In genomic region chr11:120423569-120424295, GRCm38 (mm10) we compare ENCODE assay signal across 8 mouse cellular contexts. TPM values are rescaled to one million over a fixed set of nuclear protein-coding genes. Genes with fewer than 3 reads are reported as not detected.
DNase-seq lines count a peak whose midpoint lies in the region; ATAC-seq and TF ChIP-seq lines count a peak whose summit lies in the region.

No protein-coding gene starts in this region.

- peak; percentile 86 for DNase-seq in midbrain, embryonic 14.5 days
- peak; percentile 12 for DNase-seq in brain, embryonic 18.5 days (ENCODE audit: low read depth, low spot score)
- peak; percentile 37 to 64 for DNase-seq in frontal cortex, postnatal 36 days (ENCODE audit: low spot score in 2 of 2)
- DNase-seq in left cerebral cortex, postnatal 14 days (ENCODE audit: low spot score in 2 of 2) = peak; percentile 59 to 74
- peak; percentile 47 for DNase-seq in ovary, adult 18-20 months (ENCODE audit: low spot score)
- DNase-seq in thymus, postnatal 0 days (ENCODE audit: low spot score) = peak; percentile 61

- no peaks in the 10 kb centered on the region for H3K4me1 ChIP-seq in midbrain, embryonic 14.5 days (ENCODE audit: control insufficient read depth, insufficient read depth, low read length)
- H3K4me1 ChIP-seq in midbrain, embryonic 16.5 days (ENCODE audit: control insufficient read depth, insufficient read depth, low read length) = no peaks in the 10 kb centered on the region
- no peaks in the 10 kb centered on the region for H3K4me1 ChIP-seq in intestine, postnatal 0 days (replicated peaks; ENCODE audit: control insufficient read depth, insufficient read depth, low read length)

- H3K4me2 ChIP-seq in midbrain, embryonic 14.5 days (ENCODE audit: low read length) = no peak overlapping the region
- no peak overlapping the region for H3K4me2 ChIP-seq in midbrain, embryonic 16.5 days (ENCODE audit: low read length)
- H3K4me2 ChIP-seq in intestine, postnatal 0 days (replicated peaks; ENCODE audit: low read depth) = no peak overlapping the region

- 70% methylated on average over 9 of the region's 9 CpGs for WGBS in midbrain, embryonic 14.5 days
- WGBS in midbrain, embryonic 16.5 days = 67% methylated on average over 9 of the region's 9 CpGs
- WGBS in intestine, postnatal 0 days = 65% methylated on average over 9 of the region's 9 CpGs

- no peak overlapping the region for H3K4me3 ChIP-seq in midbrain, embryonic 14.5 days (replicated peaks; ENCODE audit: low read depth, low read length)
- no peak overlapping the region for H3K4me3 ChIP-seq in midbrain, embryonic 16.5 days (ENCODE audit: low read depth, low read length)
- no peak overlapping the region for H3K4me3 ChIP-seq in intestine, postnatal 0 days (ENCODE audit: low read depth, low read length)

- no peaks in the 10 kb centered on the region for H3K9me3 ChIP-seq in midbrain, embryonic 14.5 days (ENCODE audit: control insufficient read depth, low read length)
- H3K9me3 ChIP-seq in midbrain, embryonic 16.5 days (replicated peaks; ENCODE audit: control insufficient read depth, low read length, poor library complexity, severe bottlenecking) = no peaks in the 10 kb centered on the region
- no peaks in the 10 kb centered on the region for H3K9me3 ChIP-seq in intestine, postnatal 0 days (ENCODE audit: control insufficient read depth)

- H3K27ac ChIP-seq in midbrain, embryonic 14.5 days (replicated peaks; ENCODE audit: low read depth, low read length) = no peak overlapping the region
- no peak overlapping the region for H3K27ac ChIP-seq in midbrain, embryonic 16.5 days (ENCODE audit: low read length)
- no peak overlapping the region for H3K27ac ChIP-seq in intestine, postnatal 0 days (ENCODE audit: low read depth, low read length)

- intact Hi-C loops in left cerebral cortex, postnatal 14 days (cut with DNase I) = no loop called here

- H3K36me3 ChIP-seq in midbrain, embryonic 14.5 days (ENCODE audit: control insufficient read depth, insufficient read depth, low read length) = peaks cover 88% of the 10 kb centered on the region
- peaks cover 34% of the 10 kb centered on the region for H3K36me3 ChIP-seq in midbrain, embryonic 16.5 days (ENCODE audit: control insufficient read depth, insufficient read depth, low read length)
- H3K36me3 ChIP-seq in intestine, postnatal 0 days (ENCODE audit: control insufficient read depth, insufficient read depth) = peaks cover 82% of the 10 kb centered on the region

- H3K27me3 ChIP-seq in midbrain, embryonic 14.5 days (ENCODE audit: control insufficient read depth, insufficient read depth, low read length) = no peaks in the 10 kb centered on the region
- no peaks in the 10 kb centered on the region for H3K27me3 ChIP-seq in midbrain, embryonic 16.5 days (ENCODE audit: control insufficient read depth, insufficient read depth, low read depth, low read length)
- H3K27me3 ChIP-seq in intestine, postnatal 0 days (replicated peaks; ENCODE audit: control insufficient read depth, insufficient read depth, low read length) = no peaks in the 10 kb centered on the region

- no peak for ATAC-seq in midbrain, embryonic 14.5 days (ENCODE audit: low FRiP score, low TSS enrichment)
- ATAC-seq in midbrain, embryonic 16.5 days = no peak
- ATAC-seq in intestine, postnatal 0 days = no peak

- peak; percentile 81 for TF ChIP-seq CTCF in intestine, postnatal 0 days (IDR thresholded peaks at IDR 0.05; ENCODE audit: low read depth)

- H3K9ac ChIP-seq in midbrain, embryonic 14.5 days (replicated peaks; ENCODE audit: low read length) = no peak overlapping the region
- no peak overlapping the region for H3K9ac ChIP-seq in midbrain, embryonic 16.5 days (ENCODE audit: low read depth, low read length)
- H3K9ac ChIP-seq in intestine, postnatal 0 days (ENCODE audit: low read depth, low read length) = no peak overlapping the region

RNA-seq across cellular contexts. Expression of gene Nploc4, which starts 13.8 kb away (rescaled TPM):
- polyA plus RNA-seq in midbrain, embryonic 14.5 days (2014; fragmentation: Nextera tagmentation; extraction: Ambion mirVana) = 32.2 and 41.3 TPM in 2 replicates
- polyA plus RNA-seq in midbrain, embryonic 16.5 days (2015; fragmentation: Nextera tagmentation; extraction: Ambion mirVana) = 28.7 and 30.4 TPM in 2 replicates
- polyA plus RNA-seq in intestine, postnatal 0 days (2015; fragmentation: Nextera tagmentation; extraction: Ambion mirVana) = 15.6 and 16.3 TPM in 2 replicates
- 10 to 100 TPM; 67.8 to 71.3 TPM for total RNA-seq in left cerebral cortex, postnatal 14 days (2021)
- 24.8 and 29.3 TPM in 2 replicates for polyA plus RNA-seq in thymus, postnatal 0 days (2015; fragmentation: Nextera tagmentation; extraction: Ambion mirVana)

RNA-seq across cellular contexts. Expression of gene Tspan10, which starts 18.7 kb away (rescaled TPM):
- polyA plus RNA-seq in midbrain, embryonic 14.5 days (2014; fragmentation: Nextera tagmentation; extraction: Ambion mirVana) = not detected in 2 replicates
- polyA plus RNA-seq in midbrain, embryonic 16.5 days (2015; fragmentation: Nextera tagmentation; extraction: Ambion mirVana) = not detected in 2 replicates
- polyA plus RNA-seq in intestine, postnatal 0 days (2015; fragmentation: Nextera tagmentation; extraction: Ambion mirVana) = not detected in 2 replicates
- total RNA-seq in left cerebral cortex, postnatal 14 days (2021) = 1 to 10 TPM in 1 of 2 experiments, not detected in 1; 3.6 TPM
- polyA plus RNA-seq in thymus, postnatal 0 days (2015; fragmentation: Nextera tagmentation; extraction: Ambion mirVana) = 1.2 TPM in 2 replicates

RNA-seq across cellular contexts. Expression of gene Pde6g, which starts 29.6 kb away (rescaled TPM):
- polyA plus RNA-seq in midbrain, embryonic 14.5 days (2014; fragmentation: Nextera tagmentation; extraction: Ambion mirVana) = 0.32 TPM in 1 of 2 replicates, not detected in the other
- 0.34 and 0.36 TPM in 2 replicates for polyA plus RNA-seq in midbrain, embryonic 16.5 days (2015; fragmentation: Nextera tagmentation; extraction: Ambion mirVana)
- polyA plus RNA-seq in intestine, postnatal 0 days (2015; fragmentation: Nextera tagmentation; extraction: Ambion mirVana) = 0.22 TPM in 1 of 2 replicates, not detected in the other
- total RNA-seq in left cerebral cortex, postnatal 14 days (2021) = under 1 TPM; 0.40 TPM
- 0.14 TPM in 1 of 2 replicates, not detected in the other for polyA plus RNA-seq in thymus, postnatal 0 days (2015; fragmentation: Nextera tagmentation; extraction: Ambion mirVana)

RNA-seq across cellular contexts. Expression of gene Oxld1, which starts 34.1 kb away (rescaled TPM):
- 11.2 and 12.5 TPM in 2 replicates for polyA plus RNA-seq in midbrain, embryonic 14.5 days (2014; fragmentation: Nextera tagmentation; extraction: Ambion mirVana)
- 10.9 and 11.7 TPM in 2 replicates for polyA plus RNA-seq in midbrain, embryonic 16.5 days (2015; fragmentation: Nextera tagmentation; extraction: Ambion mirVana)
- polyA plus RNA-seq in intestine, postnatal 0 days (2015; fragmentation: Nextera tagmentation; extraction: Ambion mirVana) = 15.5 and 17.6 TPM in 2 replicates
- 10 to 100 TPM; 13.0 to 14.7 TPM for total RNA-seq in left cerebral cortex, postnatal 14 days (2021)
- 15.5 and 18.5 TPM in 2 replicates for polyA plus RNA-seq in thymus, postnatal 0 days (2015; fragmentation: Nextera tagmentation; extraction: Ambion mirVana)

RNA-seq across cellular contexts. Expression of gene Ccdc137, which starts 34.2 kb away (rescaled TPM):
- polyA plus RNA-seq in midbrain, embryonic 14.5 days (2014; fragmentation: Nextera tagmentation; extraction: Ambion mirVana) = 17.8 and 19.9 TPM in 2 replicates
- 25.4 and 28.2 TPM in 2 replicates for polyA plus RNA-seq in midbrain, embryonic 16.5 days (2015; fragmentation: Nextera tagmentation; extraction: Ambion mirVana)
- 14.1 and 16.0 TPM in 2 replicates for polyA plus RNA-seq in intestine, postnatal 0 days (2015; fragmentation: Nextera tagmentation; extraction: Ambion mirVana)
- total RNA-seq in left cerebral cortex, postnatal 14 days (2021) = 10 to 100 TPM; 23.1 TPM
- polyA plus RNA-seq in thymus, postnatal 0 days (2015; fragmentation: Nextera tagmentation; extraction: Ambion mirVana) = 30.0 and 33.3 TPM in 2 replicates

Comparison
In these comparisons a context has a peak if more than half of its experiments do, and no peak if none do; other contexts are left out.
1. DNase-seq: peak in every context shown above with its lines; median percentile 86 in midbrain, embryonic 14.5 days; 66 in left cerebral cortex, postnatal 14 days; 61 in thymus, postnatal 0 days; 50 in frontal cortex, postnatal 36 days; 47 in ovary, adult 18-20 months; 12 in brain, embryonic 18.5 days.